Mouse (Mus musculus) kidney, embryonic 16.5 days (tissue): ENCODE measurements at regions not wholly inside any gene's neighbourhood (a gene's known extent, or its start where the extent isn't known, plus 50 kb on each side); places are given as distances from the start of the nearest gene placed in this dataset.

Source experiments
- ATAC-seq: fragments of 200-750 bp; cut with Nextera tagmentation; 2 replicates; pipeline ENCODE4 v1.8.0; 2017; ENCODE audit warnings: moderate TSS enrichment; ENCODE audit not compliant: low FRiP score, low TSS enrichment
- H3K27ac ChIP-seq: fragments of 300-500 bp; sonication (generic); 2 replicates; pipeline ENCODE4 v1.5.1; 2014; ENCODE audit warnings: low read length
- H3K27me3 ChIP-seq: fragments of 300-500 bp; sonication (generic); 2 replicates; pipeline ENCODE4 v1.6.1; 2014; ENCODE audit warnings: low read length, control low read depth, mixed read lengths; ENCODE audit not compliant: insufficient read depth
- H3K36me3 ChIP-seq: fragments of 300-500 bp; sonication (generic); 2 replicates; pipeline ENCODE4 v1.6.1; 2014; ENCODE audit warnings: low read length, control low read depth, mixed read lengths; ENCODE audit not compliant: insufficient read depth
- H3K4me1 ChIP-seq: fragments of 300-500 bp; sonication (generic); 2 replicates; pipeline ENCODE4 v1.6.1; 2014; ENCODE audit warnings: low read length, control low read depth, mixed read lengths; ENCODE audit not compliant: insufficient read depth
- H3K4me2 ChIP-seq: fragments of 300-500 bp; sonication (generic); replicated peaks from 2 replicates; pipeline ENCODE4 v1.6.1; 2014; ENCODE audit warnings: low read depth, low read length
- H3K4me3 ChIP-seq: fragments of 300-500 bp; sonication (generic); 2 replicates; pipeline ENCODE4 v1.5.1; 2014; ENCODE audit warnings: mild to moderate bottlenecking, low read length
- H3K9ac ChIP-seq: fragments of 300-500 bp; sonication (generic); replicated peaks from 2 replicates; pipeline ENCODE4 v1.6.1; 2014; ENCODE audit warnings: low read length
- H3K9me3 ChIP-seq: fragments of 300-500 bp; sonication (generic); 2 replicates; pipeline ENCODE4 v1.6.1; 2016; ENCODE audit warnings: low read length, control low read depth
- WGBS: fragments of 180-500 bp; shearing (Covaris S2); extraction: QIAGEN DNeasy Blood & Tissue Kit; methylation state at CpG from one replicate; pipeline ENCODE4 v1.1.7; 2014; 5-methylcytosine and 5-hydroxymethylcytosine counted together

DNA sequence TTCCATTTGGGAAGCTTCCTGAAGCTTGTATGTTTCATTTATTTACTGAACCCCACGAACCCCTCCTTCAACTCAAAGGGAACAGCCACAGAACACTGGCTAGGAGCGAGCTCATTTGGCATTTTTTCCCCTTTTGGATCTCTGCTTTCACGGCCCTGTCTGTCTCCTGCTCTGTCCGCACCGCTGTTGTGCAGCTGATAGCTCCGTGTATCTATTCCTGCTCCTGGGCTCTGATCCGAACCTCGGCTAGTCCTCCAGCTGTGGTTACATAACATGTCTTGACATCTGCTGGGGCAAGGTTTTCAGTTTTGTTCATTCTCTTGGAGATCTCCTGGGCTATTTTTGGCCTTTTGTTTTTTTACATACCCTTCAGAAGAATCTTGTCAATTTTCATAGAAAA is 525.1 kb upstream of the Fam19a5 start:
- ATAC-seq = no peak
- Histone ChIP-seq H3K27ac (no peak overlapping the region), H3K27me3 (no peaks in the 10 kb centered on the region), H3K9me3 (no peaks in the 10 kb centered on the region), H3K36me3 (no peaks in the 10 kb centered on the region), H3K4me2 (no peak overlapping the region), H3K4me1 (no peaks in the 10 kb centered on the region), H3K4me3 (no peak overlapping the region), H3K9ac (no peak overlapping the region)
- WGBS = 49% methylated on average over 8 of the region's 8 CpGs

DNA sequence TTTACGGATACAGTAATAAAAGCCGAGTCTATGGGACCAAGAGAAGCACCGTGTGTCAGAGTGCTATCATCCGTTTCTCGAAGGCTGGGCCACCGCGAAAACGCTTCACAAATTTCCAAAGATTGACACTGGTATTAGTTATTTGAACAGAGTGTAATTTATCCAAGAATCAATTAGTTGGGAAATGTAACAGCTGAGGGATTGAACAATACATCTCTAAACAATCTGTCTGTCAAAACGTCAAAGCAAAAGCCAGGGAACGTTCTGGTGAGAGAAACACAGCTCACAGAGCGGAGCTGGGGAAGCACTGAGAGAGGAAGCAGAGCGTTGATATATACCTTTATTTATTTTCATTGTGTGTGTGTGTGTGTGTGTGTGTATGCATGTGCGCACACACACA is 498.1 kb upstream of the Fam19a5 start:
- no peaks in the 10 kb centered on the region for H3K36me3 ChIP-seq
- no peak for ATAC-seq
- WGBS = 75% methylated on average over 13 of the region's 13 CpGs

DNA sequence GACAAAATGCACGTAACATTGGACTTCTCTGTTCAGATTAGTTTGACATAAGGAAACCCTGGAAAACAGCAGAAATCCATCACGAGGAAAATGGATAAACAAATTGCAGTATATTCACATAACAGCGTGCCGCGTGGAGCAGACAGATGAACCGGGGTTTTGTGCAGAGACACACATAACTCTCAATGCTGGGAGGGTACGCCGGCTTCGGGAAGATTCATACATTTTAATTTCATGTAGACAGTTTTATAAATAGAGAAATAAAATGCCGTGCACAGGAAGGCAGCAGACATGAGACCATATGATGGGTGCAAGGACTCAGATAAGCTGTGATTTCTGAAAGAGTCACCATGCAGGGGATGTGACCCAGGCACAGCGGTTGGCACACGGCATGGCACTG is 489.9 kb upstream of the Fam19a5 start:
- Histone ChIP-seq H3K27ac (no peak overlapping the region), H3K36me3 (no peaks in the 10 kb centered on the region), H3K4me2 (no peak overlapping the region), H3K27me3 (no peaks in the 10 kb centered on the region), H3K4me1 (no peaks in the 10 kb centered on the region), H3K4me3 (no peak overlapping the region), H3K9me3 (no peaks in the 10 kb centered on the region), H3K9ac (no peak overlapping the region)
- 83% methylated on average over 12 of the region's 12 CpGs for WGBS
- no peak for ATAC-seq

More for the DNA sequence above, 498.1 kb upstream of the Fam19a5 start:
- no peak overlapping the region for H3K9ac ChIP-seq
- H3K4me3 ChIP-seq = no peak overlapping the region
- H3K4me2 ChIP-seq = no peak overlapping the region
- no peaks in the 10 kb centered on the region for H3K9me3 ChIP-seq
- H3K27me3 ChIP-seq = no peaks in the 10 kb centered on the region
- no peaks in the 10 kb centered on the region for H3K4me1 ChIP-seq
- H3K27ac ChIP-seq = no peak overlapping the region

DNA sequence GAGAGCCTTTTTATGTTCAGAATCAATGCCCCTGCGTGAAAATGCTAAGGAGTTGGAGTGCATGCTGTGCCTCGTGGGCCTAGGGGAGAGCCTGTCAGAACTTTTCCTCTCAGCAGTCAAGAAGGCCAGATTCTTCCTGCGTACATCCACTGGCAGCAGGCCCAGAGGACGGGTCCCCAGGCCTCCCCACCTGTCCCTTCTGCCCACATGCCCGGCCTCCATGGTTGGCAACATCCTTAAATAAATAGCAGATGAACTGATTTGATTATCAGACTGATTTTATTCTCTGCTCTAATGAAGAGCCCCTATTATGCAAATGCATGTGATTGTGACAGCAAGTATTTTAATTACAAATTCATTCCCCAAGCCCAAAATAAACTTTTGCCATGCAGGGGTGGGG is 479.2 kb upstream of the Fam19a5 start:
- Histone ChIP-seq H3K4me1 (no peaks in the 10 kb centered on the region), H3K4me3 (no peak overlapping the region), H3K9me3 (no peaks in the 10 kb centered on the region), H3K27ac (no peak overlapping the region), H3K9ac (no peak overlapping the region), H3K27me3 (no peaks in the 10 kb centered on the region), H3K36me3 (no peaks in the 10 kb centered on the region), H3K4me2 (no peak overlapping the region)
- 72% methylated on average over 5 of the region's 5 CpGs for whole genome bisulfite sequencing
- no peak for ATAC-seq

DNA sequence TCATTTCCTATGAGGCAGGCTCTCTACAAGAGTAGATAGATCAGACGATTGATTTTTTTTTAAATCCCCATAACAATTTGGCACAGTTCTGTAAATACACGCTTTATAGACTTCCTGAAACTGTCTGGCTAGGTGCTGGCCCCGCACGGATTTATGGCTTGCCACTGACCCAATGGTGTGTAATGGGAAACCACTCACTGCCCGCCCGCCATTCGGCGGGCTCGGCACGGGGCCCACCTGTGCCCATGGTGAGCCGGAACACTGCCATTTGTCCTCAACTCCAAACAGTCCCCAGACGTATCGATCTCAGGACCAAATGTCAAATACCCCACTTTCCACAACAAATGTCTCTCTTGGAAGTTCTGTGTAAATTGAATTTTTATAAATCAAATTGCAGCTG is 475.8 kb upstream of the Fam19a5 start:
- H3K27ac ChIP-seq = no peak overlapping the region
- H3K36me3 ChIP-seq = no peaks in the 10 kb centered on the region
- H3K27me3 ChIP-seq = no peaks in the 10 kb centered on the region
- H3K4me2 ChIP-seq = 0 out of 2 replicates have a peak overlapping the region, but pooled peaks have one; percentile 14
- 12% methylated on average over 13 of the region's 13 CpGs for WGBS
- no peak overlapping the region for H3K4me3 ChIP-seq
- H3K4me1 ChIP-seq = no peaks in the 10 kb centered on the region
- H3K9ac ChIP-seq = no peak overlapping the region
- 0 out of 2 replicates have a peak, but pooled peaks have one; percentile 39 for ATAC-seq
- no peaks in the 10 kb centered on the region for H3K9me3 ChIP-seq

DNA sequence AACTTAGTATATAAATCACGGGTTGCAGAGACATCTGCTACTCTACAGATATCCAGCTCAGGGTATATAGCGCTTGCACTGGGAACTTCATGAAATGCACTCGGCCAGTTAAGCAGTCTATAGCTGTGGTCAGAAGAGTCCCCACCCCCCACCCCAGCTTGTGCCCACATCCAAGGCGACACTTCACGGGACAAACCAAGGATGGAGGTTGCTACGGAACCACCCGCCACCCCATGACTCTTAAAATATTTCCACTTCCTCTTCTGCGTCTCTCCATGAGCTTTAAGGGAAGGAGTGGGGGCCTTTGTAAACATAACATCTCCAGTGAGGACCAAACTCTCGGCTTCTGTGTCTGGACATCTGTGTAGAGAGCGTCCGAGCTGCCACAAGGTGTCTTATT is 469.5 kb upstream of the Fam19a5 start:
- Histone ChIP-seq H3K4me2 (no peak overlapping the region), H3K27me3 (no peaks in the 10 kb centered on the region), H3K9ac (no peak overlapping the region), H3K9me3 (no peaks in the 10 kb centered on the region), H3K4me1 (no peaks in the 10 kb centered on the region), H3K27ac (no peak overlapping the region), H3K36me3 (no peaks in the 10 kb centered on the region), H3K4me3 (no peak overlapping the region)
- WGBS = 64% methylated on average over 11 of the region's 11 CpGs
- ATAC-seq = no peak

DNA sequence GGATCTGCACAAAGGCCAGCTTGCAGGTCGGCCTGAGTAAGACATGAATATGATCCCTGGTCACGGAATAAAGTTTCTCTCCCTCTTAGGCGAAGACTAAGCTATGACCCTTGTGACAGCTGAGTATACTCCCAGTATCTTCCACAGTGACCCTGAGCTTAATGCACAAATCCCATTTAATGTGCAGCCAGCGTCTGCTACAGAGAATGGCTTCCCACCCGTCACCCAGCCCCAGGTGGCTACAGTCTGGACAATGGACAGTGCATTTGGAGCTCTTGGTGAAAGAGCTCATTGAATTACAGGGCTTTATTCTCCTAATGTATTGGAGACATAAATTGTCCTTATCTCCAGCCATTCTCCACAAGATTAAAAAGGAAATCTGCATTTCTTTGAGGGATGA is 454.3 kb upstream of the Fam19a5 start:
- Histone ChIP-seq H3K9me3 (no peaks in the 10 kb centered on the region), H3K4me3 (no peak overlapping the region), H3K4me2 (no peak overlapping the region), H3K36me3 (no peaks in the 10 kb centered on the region), H3K27ac (no peak overlapping the region), H3K27me3 (no peaks in the 10 kb centered on the region), H3K9ac (no peak overlapping the region), H3K4me1 (no peaks in the 10 kb centered on the region)
- 37% methylated on average over 5 of the region's 5 CpGs for WGBS
- no peak for ATAC-seq

DNA sequence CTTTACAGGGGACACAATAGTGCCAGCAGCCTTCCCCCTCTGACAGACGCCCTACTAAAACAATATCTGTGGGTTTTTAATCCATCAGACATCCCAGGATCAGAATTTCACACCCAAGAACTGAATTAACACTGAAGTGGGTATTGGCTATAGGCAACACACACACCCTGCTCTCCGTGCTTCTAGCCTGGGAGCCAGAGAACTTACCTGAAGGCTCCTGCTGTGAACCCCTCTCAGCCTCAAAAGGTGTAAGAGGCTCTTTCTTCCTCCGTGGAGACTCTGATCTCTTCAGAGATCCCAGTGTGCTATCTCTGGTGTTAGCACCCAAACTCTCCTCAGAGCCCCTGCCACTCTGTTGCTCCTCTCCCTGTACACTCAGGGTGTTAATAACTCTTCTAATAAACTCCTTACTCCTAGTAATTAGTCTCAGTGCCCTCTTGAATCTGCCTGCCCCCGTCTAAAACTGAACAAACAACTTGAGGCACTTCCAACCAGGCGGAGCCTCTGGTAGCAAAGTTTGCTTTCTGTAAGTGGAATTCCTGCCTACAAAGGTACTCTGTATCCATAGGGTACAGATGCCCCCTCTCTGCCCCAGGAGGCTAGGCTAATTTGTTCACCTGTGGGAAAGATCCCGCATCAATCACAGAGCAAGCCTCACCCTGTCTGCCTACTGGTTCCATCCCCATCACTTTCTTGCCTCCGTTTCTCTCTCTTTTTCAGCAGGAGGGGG is 452.9 kb upstream of the Fam19a5 start:
- H3K27ac ChIP-seq = no peak overlapping the region
- no peak overlapping the region for H3K4me2 ChIP-seq
- no peak for ATAC-seq
- H3K36me3 ChIP-seq = no peaks in the 10 kb centered on the region
- no peak overlapping the region for H3K4me3 ChIP-seq
- WGBS = 68% methylated on average over 7 of the region's 7 CpGs
- no peaks in the 10 kb centered on the region for H3K27me3 ChIP-seq
- H3K4me1 ChIP-seq = no peaks in the 10 kb centered on the region
- H3K9ac ChIP-seq = no peak overlapping the region
- no peaks in the 10 kb centered on the region for H3K9me3 ChIP-seq

DNA sequence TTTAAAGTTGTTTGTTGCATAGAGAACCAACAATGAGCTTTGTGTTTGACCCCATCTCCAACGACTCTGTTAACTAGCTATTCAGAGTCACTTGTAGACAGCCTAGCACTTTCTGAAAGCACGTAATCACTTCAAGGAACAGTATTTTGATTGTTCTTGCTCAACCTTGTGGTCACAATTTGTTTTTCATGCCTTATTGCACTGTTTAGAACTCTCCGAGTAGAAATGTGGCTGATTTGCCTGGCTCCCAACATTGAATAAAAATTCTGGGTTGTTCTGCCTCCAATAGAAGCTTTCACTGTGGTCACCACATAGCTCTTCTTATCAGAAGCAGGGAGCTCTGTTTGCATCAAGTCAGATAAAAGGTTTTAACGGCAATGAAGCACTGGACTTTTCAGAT is 446.9 kb upstream of the Fam19a5 start:
- Histone ChIP-seq H3K27me3 (no peaks in the 10 kb centered on the region), H3K4me1 (no peaks in the 10 kb centered on the region), H3K9ac (no peak overlapping the region), H3K4me3 (no peak overlapping the region), H3K9me3 (no peaks in the 10 kb centered on the region), H3K4me2 (no peak overlapping the region), H3K36me3 (no peaks in the 10 kb centered on the region), H3K27ac (no peak overlapping the region)
- no peak for ATAC-seq
- WGBS = 73% methylated on average over 4 of the region's 4 CpGs

DNA sequence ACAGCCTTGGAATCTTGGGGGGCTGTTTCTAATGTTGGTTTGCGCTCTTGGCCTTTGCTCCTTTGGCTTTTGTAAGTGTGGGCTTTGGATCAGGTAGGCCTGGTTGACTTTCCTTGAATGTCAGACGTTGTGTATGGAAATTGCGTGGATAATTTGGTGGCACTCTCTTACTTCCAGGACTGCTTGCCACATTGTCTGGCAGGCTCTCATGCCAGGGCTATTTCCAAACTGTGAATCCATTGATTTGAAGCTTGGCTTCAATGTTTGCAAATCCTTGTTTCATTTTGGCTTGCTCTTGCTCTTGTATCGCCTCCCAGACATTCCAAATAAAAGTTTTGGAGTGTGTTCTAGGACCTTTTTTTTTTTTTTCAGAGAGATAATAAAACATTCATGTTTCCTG is 443.0 kb upstream of the Fam19a5 start:
- H3K4me2 ChIP-seq = no peak overlapping the region
- H3K9me3 ChIP-seq = no peaks in the 10 kb centered on the region
- H3K9ac ChIP-seq = no peak overlapping the region
- H3K36me3 ChIP-seq = no peaks in the 10 kb centered on the region
- no peaks in the 10 kb centered on the region for H3K4me1 ChIP-seq
- H3K27me3 ChIP-seq = no peaks in the 10 kb centered on the region
- no peak overlapping the region for H3K4me3 ChIP-seq
- no peak for ATAC-seq
- H3K27ac ChIP-seq = no peak overlapping the region
- WGBS = 86% methylated on average over 4 of the region's 4 CpGs
